Mouse (Mus musculus): ENCODE results near the gene Znrf1. TPM values are rescaled to one million over a fixed set of nuclear protein-coding genes. Genes with fewer than 3 reads are reported as not detected.

Gene Znrf1
- polyA plus RNA-seq, 1 experiment from 2014 or later: 5.3 TPM

DNA sequence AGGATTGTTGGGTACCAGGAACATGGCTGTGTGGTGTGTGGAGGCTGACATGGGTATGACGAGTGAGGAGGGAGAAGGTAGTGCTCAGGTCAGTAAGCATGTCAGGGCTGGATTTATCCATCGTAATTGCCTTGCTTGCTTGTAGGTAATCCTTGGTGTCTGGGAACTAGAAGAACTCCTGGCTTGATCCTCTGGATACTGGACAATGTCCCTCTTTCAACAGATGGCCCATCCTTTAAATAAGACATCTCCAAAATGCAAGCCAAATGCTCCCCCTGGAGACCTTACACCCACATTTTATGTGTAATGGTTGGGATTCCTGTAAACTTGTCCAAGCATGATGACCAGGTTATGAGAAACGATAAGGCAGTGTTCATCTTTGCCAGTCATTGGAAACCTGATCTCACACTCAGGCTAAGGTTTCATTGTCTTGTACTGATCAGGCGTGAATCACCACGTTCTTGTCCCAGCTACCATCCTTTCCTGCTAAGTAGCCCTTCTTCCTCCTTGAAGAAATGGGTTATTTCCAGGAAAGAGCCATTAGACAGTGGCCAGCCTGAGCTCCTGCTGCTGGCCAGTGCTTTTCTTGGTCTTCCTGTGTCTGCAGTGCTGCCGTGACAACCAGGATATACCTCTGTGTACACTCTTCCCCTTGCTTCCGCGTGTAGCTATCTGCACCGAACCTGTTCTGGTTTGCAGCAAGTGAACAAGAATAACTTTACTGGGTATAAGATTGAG is 64.0 kb downstream of the Znrf1 start:
- Histone ChIP-seq H3K9ac (no peak overlapping the region), H3K4me2 (no peak overlapping the region), H3K36me3 (no peaks in the 10 kb centered on the region), H3K27ac (no peak overlapping the region), H3K9me3 (replicated peaks) (no peaks in the 10 kb centered on the region), H3K27me3 (no peaks in the 10 kb centered on the region), H3K4me3 (replicated peaks) (no peak overlapping the region), H3K4me1 (replicated peaks) (peaks cover 44% of the 10 kb centered on the region)
- ATAC-seq (ENCODE audit: low read depth) (no peak), DNase-seq (no peak)
- WGBS (ENCODE audit: insufficient replicate concordance): 47% methylated on average over 9 of the region's 9 CpGs

DNA sequence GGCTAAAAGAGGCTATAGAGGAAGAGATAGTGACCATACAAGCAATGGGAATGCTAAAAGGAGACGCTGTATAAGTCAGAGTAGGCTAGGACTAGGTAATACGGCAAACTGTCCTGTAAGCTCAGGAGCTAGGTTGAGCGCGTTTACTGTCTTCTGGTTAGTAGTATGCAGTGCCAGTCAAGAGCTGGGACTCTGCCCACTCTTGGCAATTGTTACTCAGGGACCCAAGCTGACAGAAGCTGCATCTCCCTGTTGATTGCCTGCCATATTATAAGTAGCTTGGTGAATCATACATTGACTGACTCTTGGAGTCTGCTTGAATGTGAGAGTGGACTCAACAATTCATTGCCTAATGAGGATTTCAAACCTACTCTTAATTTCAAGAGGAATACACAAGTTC is 66.2 kb downstream of the Znrf1 start:
- H3K27ac ChIP-seq: no peak overlapping the region
- no peak for DNase-seq
- 80% methylated on average over 4 of the region's 4 CpGs for WGBS (ENCODE audit: insufficient replicate concordance)
- no peak overlapping the region for H3K4me3 ChIP-seq (replicated peaks)
- no peak for ATAC-seq (ENCODE audit: low read depth)
- peaks cover 22% of the 10 kb centered on the region for H3K4me1 ChIP-seq (replicated peaks)
- H3K9ac ChIP-seq: no peak overlapping the region
- no peaks in the 10 kb centered on the region for H3K9me3 ChIP-seq (replicated peaks)
- no peak overlapping the region for H3K4me2 ChIP-seq
- no peaks in the 10 kb centered on the region for H3K27me3 ChIP-seq
- no peaks in the 10 kb centered on the region for H3K36me3 ChIP-seq

DNA sequence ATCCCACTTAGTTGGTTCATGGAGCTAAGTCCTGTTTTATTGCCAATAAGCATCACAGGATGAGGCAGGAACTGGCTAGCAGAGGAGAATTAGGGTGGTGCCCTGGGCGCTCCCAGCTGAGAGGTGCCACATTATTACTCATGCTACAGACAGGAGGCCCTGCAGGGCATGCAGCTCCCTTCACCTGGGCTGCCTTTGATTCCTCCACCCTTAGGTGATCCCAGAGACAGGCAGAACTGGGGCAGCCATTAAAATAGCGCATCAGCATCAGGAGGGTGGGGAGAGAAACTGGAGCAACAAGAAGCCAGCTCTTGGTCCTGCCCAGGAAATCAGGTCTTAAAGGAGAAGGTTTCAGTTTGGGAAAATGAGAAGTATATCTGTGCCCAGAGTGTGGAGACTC is 69.1 kb downstream of the Znrf1 start:
- WGBS (ENCODE audit: insufficient replicate concordance): 84% methylated on average over 2 of the region's 2 CpGs
- H3K27ac ChIP-seq: no peak overlapping the region
- no peak overlapping the region for H3K4me3 ChIP-seq (replicated peaks)
- no peaks in the 10 kb centered on the region for H3K9me3 ChIP-seq (replicated peaks)
- H3K27me3 ChIP-seq: no peaks in the 10 kb centered on the region
- no peak overlapping the region for H3K9ac ChIP-seq
- ATAC-seq (ENCODE audit: low read depth): no peak
- no peak for DNase-seq
- H3K4me2 ChIP-seq: no peak overlapping the region
- peaks cover 3% of the 10 kb centered on the region; the same call in 1 of the 2 replicates for H3K4me1 ChIP-seq (replicated peaks)
- no peaks in the 10 kb centered on the region for H3K36me3 ChIP-seq

DNA sequence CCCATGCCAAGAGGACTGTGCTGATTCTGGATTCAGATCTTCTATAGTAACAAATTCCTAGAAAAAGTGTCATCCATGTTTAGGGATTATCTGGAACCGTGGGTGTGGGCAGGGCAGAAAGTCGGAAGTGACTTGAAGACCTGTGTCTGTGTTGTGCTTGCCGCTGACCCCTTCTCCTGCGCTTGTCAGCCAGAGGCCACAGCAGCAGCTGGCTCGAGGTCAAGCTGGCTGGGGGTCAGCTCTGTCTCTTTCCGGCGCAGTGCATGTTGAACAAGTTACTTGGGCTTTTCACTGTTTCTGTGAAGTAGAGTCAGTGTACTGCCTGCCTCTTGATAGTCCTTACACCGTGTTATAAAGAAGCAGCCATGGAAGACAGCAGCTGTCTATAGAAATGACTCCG is 71.1 kb downstream of the Znrf1 start:
- Histone ChIP-seq H3K27ac (no peak overlapping the region), H3K9me3 (replicated peaks) (no peaks in the 10 kb centered on the region), H3K4me2 (no peak overlapping the region), H3K4me1 (replicated peaks) (no peaks in the 10 kb centered on the region), H3K4me3 (replicated peaks) (no peak overlapping the region), H3K27me3 (no peaks in the 10 kb centered on the region), H3K36me3 (no peaks in the 10 kb centered on the region; the same call in 1 of the 2 replicates), H3K9ac (no peak overlapping the region)
- no peak for DNase-seq
- ATAC-seq (ENCODE audit: low read depth): no peak
- 76% methylated on average over 9 of the region's 9 CpGs for WGBS (ENCODE audit: insufficient replicate concordance)

DNA sequence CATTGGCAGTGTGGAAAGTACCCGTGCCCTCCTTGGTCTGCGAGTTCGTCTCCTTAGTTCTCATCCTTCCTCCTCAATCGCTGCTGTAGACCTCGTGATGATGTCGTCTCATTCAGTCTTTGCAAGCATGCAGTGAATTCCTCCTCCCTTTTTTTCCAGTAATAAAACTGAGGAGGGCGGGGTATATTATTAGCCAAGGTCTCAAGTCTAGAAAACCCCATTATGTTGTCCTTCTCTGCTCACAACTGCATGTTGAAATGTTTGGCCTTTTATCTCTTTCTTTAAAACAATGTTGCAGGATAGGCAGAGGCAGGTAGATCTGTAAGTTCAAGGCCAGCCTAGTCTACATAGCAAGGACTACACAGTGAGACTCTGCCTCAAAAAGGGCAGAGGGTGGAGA is 71.5 kb downstream of the Znrf1 start:
- H3K27ac ChIP-seq: no peak overlapping the region
- WGBS (ENCODE audit: insufficient replicate concordance): 81% methylated on average over 7 of the region's 7 CpGs

DNA sequence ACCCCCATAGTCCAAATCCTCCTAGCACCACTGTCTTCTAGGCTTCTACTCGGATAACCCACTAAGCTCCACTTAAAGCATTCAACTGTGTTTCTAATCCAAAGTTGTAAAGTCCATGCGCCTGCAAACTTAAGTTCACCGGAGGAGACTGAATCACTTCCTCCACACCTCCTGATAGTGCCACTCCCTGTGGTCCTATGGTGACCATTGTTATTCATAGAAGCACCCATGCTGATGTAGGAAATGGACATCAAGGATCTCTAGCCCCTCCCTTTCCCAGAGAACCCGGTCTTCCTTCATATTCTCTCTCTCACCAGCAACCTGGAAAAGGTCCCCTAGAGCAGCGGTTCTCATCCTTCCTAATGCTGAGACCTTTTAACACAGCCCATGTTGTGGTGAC is 77.3 kb downstream of the Znrf1 start:
- Histone ChIP-seq H3K9ac (no peak overlapping the region), H3K36me3 (no peaks in the 10 kb centered on the region; the same call in 1 of the 2 replicates), H3K4me3 (replicated peaks) (no peak overlapping the region), H3K9me3 (replicated peaks) (no peaks in the 10 kb centered on the region), H3K4me2 (no peak overlapping the region), H3K4me1 (replicated peaks) (0 out of 2 replicates have a peak, but pooled peaks cover 4% of the 10 kb centered on the region), H3K27me3 (no peaks in the 10 kb centered on the region), H3K27ac (no peak overlapping the region)
- WGBS (ENCODE audit: insufficient replicate concordance): 70% methylated on average over 5 of the region's 5 CpGs
- DNase-seq: no peak
- ATAC-seq (ENCODE audit: low read depth): no peak

More for the DNA sequence above, 71.5 kb downstream of the Znrf1 start:
- Histone ChIP-seq H3K4me1 (replicated peaks) (no peaks in the 10 kb centered on the region), H3K27me3 (no peaks in the 10 kb centered on the region), H3K9ac (no peak overlapping the region), H3K36me3 (no peaks in the 10 kb centered on the region; the same call in 1 of the 2 replicates), H3K4me2 (no peak overlapping the region), H3K9me3 (replicated peaks) (no peaks in the 10 kb centered on the region), H3K4me3 (replicated peaks) (no peak overlapping the region)
- DNase-seq: no peak
- no peak for ATAC-seq (ENCODE audit: low read depth)

DNA sequence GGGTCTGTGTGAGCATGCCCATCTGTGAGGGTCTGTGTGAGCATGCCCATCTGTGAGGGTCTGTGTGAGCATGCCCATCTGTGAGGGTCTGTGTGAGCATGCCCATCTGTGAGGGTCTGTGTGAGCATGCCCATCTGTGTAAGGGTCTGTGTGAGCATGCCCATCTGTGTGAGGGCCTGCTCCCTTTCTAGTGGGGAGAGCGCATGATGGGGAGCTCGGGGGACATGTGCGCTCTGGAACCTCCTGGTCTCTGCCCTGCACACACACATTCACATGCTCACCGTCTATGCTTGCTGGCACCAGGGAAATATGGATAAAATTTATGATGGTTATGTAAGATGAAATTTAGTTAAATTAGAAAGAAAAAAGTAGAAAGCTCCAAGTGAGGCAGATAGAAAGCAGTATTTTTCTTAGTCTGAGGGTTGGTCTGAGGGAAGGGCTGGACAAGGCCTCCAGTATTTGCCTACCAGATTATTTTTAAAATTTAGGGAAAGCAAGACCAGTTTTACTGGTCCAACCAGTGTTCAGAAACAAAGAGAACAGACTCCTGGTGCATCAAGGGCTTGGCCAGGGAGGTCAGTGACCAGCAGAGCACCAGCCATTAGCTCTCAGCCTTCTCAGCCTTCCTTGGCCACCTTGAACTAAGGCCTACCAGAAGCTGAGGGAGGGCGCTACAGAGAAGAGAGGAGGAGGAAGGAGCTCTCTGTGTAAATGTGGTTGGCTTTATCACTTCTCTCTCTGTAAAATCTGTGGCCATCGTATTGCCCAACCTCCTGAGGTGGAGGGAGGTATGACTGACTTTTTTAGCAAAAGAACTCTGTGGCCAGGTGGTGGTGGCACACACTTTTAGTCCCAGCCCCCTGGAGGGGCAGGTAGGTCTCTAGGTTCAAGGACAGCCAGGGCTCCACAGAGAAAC is 79.1 kb downstream of the Znrf1 start:
- Histone ChIP-seq H3K9me3 (replicated peaks) (no peaks in the 10 kb centered on the region), H3K4me2 (no peak overlapping the region), H3K27ac (no peak overlapping the region), H3K4me1 (replicated peaks) (0 out of 2 replicates have a peak, but pooled peaks cover 8% of the 10 kb centered on the region), H3K36me3 (no peaks in the 10 kb centered on the region; the same call in 1 of the 2 replicates), H3K9ac (no peak overlapping the region), H3K4me3 (replicated peaks) (no peak overlapping the region), H3K27me3 (no peaks in the 10 kb centered on the region)
- no peak for ATAC-seq (ENCODE audit: low read depth)
- 64% methylated on average over 6 of the region's 6 CpGs for WGBS (ENCODE audit: insufficient replicate concordance)
- no peak for DNase-seq

DNA sequence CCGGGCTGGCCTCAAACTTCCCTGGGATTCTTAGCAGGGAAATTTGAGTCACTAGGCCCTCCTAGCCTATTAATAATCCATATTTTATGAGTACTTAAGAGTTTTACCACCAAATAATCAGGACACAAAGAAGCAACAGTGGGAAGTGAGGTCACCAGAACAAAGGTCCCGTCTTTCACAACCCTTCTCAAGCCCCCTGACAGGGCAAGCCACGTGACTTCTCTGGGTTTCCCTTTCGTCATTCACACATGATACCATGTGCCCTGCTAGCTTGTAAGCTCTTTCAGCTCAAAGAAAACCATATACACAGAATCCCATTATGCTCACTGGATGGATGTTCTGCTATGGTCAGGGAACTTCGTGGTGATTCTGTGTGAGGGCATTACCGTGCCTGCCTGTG is 81.9 kb downstream of the Znrf1 start:
- 59% methylated on average over 6 of the region's 6 CpGs for WGBS (ENCODE audit: insufficient replicate concordance)
- ATAC-seq (ENCODE audit: low read depth): no peak

DNA sequence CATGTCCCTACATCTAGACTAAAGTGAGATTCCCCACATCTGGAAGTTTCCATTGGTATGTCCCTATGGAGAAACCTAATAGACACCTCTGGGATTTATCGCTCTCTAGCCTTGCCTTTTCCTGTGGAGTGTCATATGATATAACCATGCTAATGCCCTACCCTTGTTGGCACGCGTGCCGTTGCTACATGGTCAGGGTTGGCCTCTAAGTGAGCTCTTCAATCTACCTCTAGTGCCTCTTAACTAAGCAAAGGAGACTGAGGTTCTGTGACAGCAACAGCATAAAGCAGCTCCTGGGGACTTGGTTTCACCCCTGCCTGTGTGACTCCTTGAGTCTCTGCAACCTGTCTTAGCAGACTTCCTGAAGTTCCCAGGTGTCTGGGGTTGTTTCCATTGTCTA is 82.4 kb downstream of the Znrf1 start:
- Histone ChIP-seq H3K27me3 (no peaks in the 10 kb centered on the region), H3K4me1 (replicated peaks) (0 out of 2 replicates have a peak, but pooled peaks cover 8% of the 10 kb centered on the region), H3K36me3 (peaks cover 7% of the 10 kb centered on the region; the same call in 1 of the 2 replicates), H3K4me3 (replicated peaks) (no peak overlapping the region), H3K9ac (no peak overlapping the region), H3K9me3 (replicated peaks) (no peaks in the 10 kb centered on the region), H3K4me2 (no peak overlapping the region), H3K27ac (no peak overlapping the region)
- ATAC-seq (ENCODE audit: low read depth) (no peak), DNase-seq (no peak)
- WGBS (ENCODE audit: insufficient replicate concordance): 86% methylated on average over 4 of the region's 4 CpGs

More for the DNA sequence above, 81.9 kb downstream of the Znrf1 start:
- no peak overlapping the region for H3K4me3 ChIP-seq (replicated peaks)
- H3K9ac ChIP-seq: no peak overlapping the region
- no peaks in the 10 kb centered on the region for H3K9me3 ChIP-seq (replicated peaks)
- H3K36me3 ChIP-seq: peaks cover 7% of the 10 kb centered on the region; the same call in 1 of the 2 replicates
- H3K27ac ChIP-seq: no peak overlapping the region
- no peak for DNase-seq
- H3K4me1 ChIP-seq (replicated peaks): 0 out of 2 replicates have a peak, but pooled peaks cover 8% of the 10 kb centered on the region
- no peaks in the 10 kb centered on the region for H3K27me3 ChIP-seq
- H3K4me2 ChIP-seq: no peak overlapping the region

DNA sequence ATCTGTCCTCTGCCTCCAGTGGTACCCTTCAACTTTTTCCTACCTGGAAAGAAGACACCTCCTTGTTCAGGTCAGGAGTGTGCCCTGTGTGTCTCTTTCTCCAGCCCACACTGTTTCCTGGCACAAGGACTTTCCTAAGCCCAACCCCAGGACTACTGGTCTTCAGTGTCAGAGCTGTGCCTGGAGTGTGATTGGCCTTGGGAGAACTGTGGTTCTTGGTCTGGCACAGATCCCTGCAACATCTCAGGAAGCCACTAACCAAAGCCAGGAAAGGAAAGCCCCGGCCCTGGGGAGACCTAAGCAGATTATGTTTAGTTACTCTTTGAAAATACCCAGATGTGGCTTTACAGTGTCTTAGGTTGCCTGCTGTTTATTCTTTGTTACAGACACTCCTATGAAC is 84.0 kb downstream of the Znrf1 start:
- Histone ChIP-seq H3K9ac (no peak overlapping the region), H3K4me1 (replicated peaks) (peaks cover 16% of the 10 kb centered on the region), H3K27me3 (no peaks in the 10 kb centered on the region), H3K4me2 (no peak overlapping the region), H3K9me3 (replicated peaks) (no peaks in the 10 kb centered on the region), H3K4me3 (replicated peaks) (no peak overlapping the region), H3K36me3 (peaks cover 7% of the 10 kb centered on the region; the same call in 1 of the 2 replicates), H3K27ac (no peak overlapping the region)
- DNase-seq (no peak), ATAC-seq (ENCODE audit: low read depth) (no peak)
- WGBS (ENCODE audit: insufficient replicate concordance): 39% methylated on average over 1 of the region's 1 CpGs

DNA sequence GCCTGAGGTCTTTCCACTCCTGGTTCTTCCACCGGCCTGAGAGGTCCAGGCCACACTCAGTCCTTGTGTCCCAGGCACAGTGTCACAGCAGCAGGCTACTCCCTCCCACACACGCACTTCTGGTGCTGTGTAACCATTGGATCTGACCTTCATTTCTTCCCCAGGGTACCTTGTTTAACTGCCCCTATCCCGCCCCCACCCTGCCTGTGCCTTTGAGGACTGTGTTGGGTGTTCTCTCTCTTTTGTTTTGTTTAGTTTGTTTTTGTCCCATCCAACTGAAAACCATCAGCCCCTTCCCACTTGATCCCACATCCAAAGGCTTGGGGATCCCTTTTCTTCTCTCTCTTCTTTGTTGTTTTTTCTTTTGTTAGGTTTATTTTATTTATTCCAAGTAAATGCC is 86.2 kb downstream of the Znrf1 start:
- H3K9me3 ChIP-seq (replicated peaks): no peaks in the 10 kb centered on the region
- no peak overlapping the region for H3K4me2 ChIP-seq
- H3K27ac ChIP-seq: no peak overlapping the region
- DNase-seq (no peak), ATAC-seq (ENCODE audit: low read depth) (no peak)
- peaks cover 7% of the 10 kb centered on the region; the same call in 1 of the 2 replicates for H3K36me3 ChIP-seq
- H3K9ac ChIP-seq: no peak overlapping the region
- 57% methylated on average over 3 of the region's 3 CpGs for WGBS (ENCODE audit: insufficient replicate concordance)
- no peaks in the 10 kb centered on the region for H3K27me3 ChIP-seq
- peaks cover 16% of the 10 kb centered on the region for H3K4me1 ChIP-seq (replicated peaks)
- no peak overlapping the region for H3K4me3 ChIP-seq (replicated peaks)
